Mouse (Mus musculus) heart, postnatal 0 days (tissue): ENCODE results near the gene Kdm2b. TPM values are rescaled to one million over a fixed set of nuclear protein-coding genes. Genes with fewer than 3 reads are reported as not detected.
"Not testable (repeated sequence)": the region's sequence is repeated elsewhere in the genome, so short reads cannot be mapped to it uniquely, and the experiment has no call there.

Source experiments
- ATAC-seq: fragments of 200-750 bp; cut with Nextera tagmentation; 2 replicates; pipeline ENCODE4 v1.8.0; 2017; ENCODE audit warnings: low read depth, moderate number of reproducible peaks, moderate library complexity; ENCODE audit not compliant: insufficient read depth
- DNase-seq: peaks from one replicate; pipeline ENCODE4 v3.0.0-alpha.2; 2016; ENCODE audit warnings: low spot score
- H3K27ac ChIP-seq: fragments of 300-500 bp; sonication (generic); 2 replicates; pipeline ENCODE4 v1.5.1; 2014; ENCODE audit warnings: low read depth, mild to moderate bottlenecking
- H3K27me3 ChIP-seq: fragments of 300-500 bp; sonication (generic); 2 replicates; pipeline ENCODE4 v1.6.1; 2014; ENCODE audit warnings: low read length, mixed read lengths; ENCODE audit not compliant: control insufficient read depth, insufficient read depth
- H3K36me3 ChIP-seq: fragments of 300-500 bp; sonication (generic); replicated peaks from 2 replicates; pipeline ENCODE4 v1.6.1; 2014; ENCODE audit warnings: low read length, mixed read lengths; ENCODE audit not compliant: control insufficient read depth, insufficient read depth
- H3K4me1 ChIP-seq: fragments of 300-500 bp; sonication (generic); 2 replicates; pipeline ENCODE4 v1.6.1; 2014; ENCODE audit warnings: antibody characterized with exemption; ENCODE audit not compliant: control insufficient read depth, insufficient read depth
- H3K4me2 ChIP-seq: fragments of 300-500 bp; sonication (generic); 2 replicates; pipeline ENCODE4 v1.6.1; 2014; ENCODE audit warnings: low read depth, mild to moderate bottlenecking, low read length, moderate library complexity
- H3K4me3 ChIP-seq: fragments of 300-500 bp; sonication (generic); 2 replicates; pipeline ENCODE4 v1.5.1; 2014; ENCODE audit warnings: low read depth, low read length
- H3K9ac ChIP-seq: fragments of 300-500 bp; sonication (generic); replicated peaks from 2 replicates; pipeline ENCODE4 v1.6.1; 2014; ENCODE audit warnings: low read depth, low read length, mixed read lengths
- H3K9me3 ChIP-seq: fragments of 300-500 bp; sonication (generic); replicated peaks from 2 replicates; pipeline ENCODE4 v1.6.1; 2016; ENCODE audit warnings: low read length; ENCODE audit not compliant: control insufficient read depth
- CTCF ChIP-seq: IDR thresholded peaks from 2 replicates; pipeline ENCODE4 v1.5.1; 2016; ENCODE audit warnings: antibody characterized with exemption, control low read depth, low read depth
- EP300 ChIP-seq: IDR thresholded peaks from 2 replicates; pipeline ENCODE4 v1.6.1; 2016; ENCODE audit warnings: antibody characterized with exemption, low read depth
- WGBS: fragments of 180-500 bp; shearing (Covaris S2); extraction: QIAGEN DNeasy Blood & Tissue Kit; methylation state at CpG from one replicate; pipeline ENCODE4 v1.1.7; 2014; 5-methylcytosine and 5-hydroxymethylcytosine counted together
- polyA plus RNA-seq: library from polyadenylated mRNA; unstranded; fragments of >200 nt; fragmentation: Nextera tagmentation; extraction: Ambion mirVana; gene quantifications from 2 replicates; pipeline ENCODE4 v1.2.1, GENCODE M21; 2015
- total RNA-seq: library from RNA; depleted of rRNA; stranded (reverse); fragments of >200 nt; gene quantifications from 2 replicates; pipeline ENCODE4 v1.2.3, GENCODE M21; 2014; ENCODE audit warnings: low replicate concordance

Gene Kdm2b
- total and polyA plus RNA-seq, 2 experiments from 2014 or later: 14.7 to 29.3 TPM

GRCm38 (mm10) chr5:122984483-122984882 is 5.1 kb downstream of the Kdm2b start:
- Histone ChIP-seq H3K36me3 (peaks cover 8% of the 10 kb centered on the region; the same call in 1 of the 2 replicates), H3K9me3 (no peaks in the 10 kb centered on the region), H3K9ac (no peak overlapping the region), H3K4me3 (no peak overlapping the region), H3K4me2 (no peak overlapping the region), H3K4me1 (peaks cover 16% of the 10 kb centered on the region), H3K27ac (no peak overlapping the region), H3K27me3 (no peaks in the 10 kb centered on the region)
- DNase-seq: no peak
- no peak for ATAC-seq
- 95% methylated on average over 5 of the region's 5 CpGs for WGBS
- TF ChIP-seq EP300 (no peak), CTCF (no peak)

GRCm38 (mm10) chr5:122978970-122979369 is 10.7 kb downstream of the Kdm2b start:
- Histone ChIP-seq H3K4me1 (peaks cover 12% of the 10 kb centered on the region), H3K27me3 (no peaks in the 10 kb centered on the region), H3K27ac (no peak overlapping the region), H3K9me3 (no peaks in the 10 kb centered on the region), H3K4me2 (no peak overlapping the region), H3K36me3 (peaks cover 8% of the 10 kb centered on the region; the same call in 1 of the 2 replicates), H3K4me3 (no peak overlapping the region), H3K9ac (no peak overlapping the region)
- no peak for TF ChIP-seq EP300
- no peak for TF ChIP-seq CTCF
- DNase-seq: no peak
- 24% methylated on average over 8 of the region's 8 CpGs for WGBS
- ATAC-seq: no peak

GRCm38 (mm10) chr5:122974701-122975100 is 14.9 kb downstream of the Kdm2b start:
- not testable (repeated sequence) for ATAC-seq

DNA sequence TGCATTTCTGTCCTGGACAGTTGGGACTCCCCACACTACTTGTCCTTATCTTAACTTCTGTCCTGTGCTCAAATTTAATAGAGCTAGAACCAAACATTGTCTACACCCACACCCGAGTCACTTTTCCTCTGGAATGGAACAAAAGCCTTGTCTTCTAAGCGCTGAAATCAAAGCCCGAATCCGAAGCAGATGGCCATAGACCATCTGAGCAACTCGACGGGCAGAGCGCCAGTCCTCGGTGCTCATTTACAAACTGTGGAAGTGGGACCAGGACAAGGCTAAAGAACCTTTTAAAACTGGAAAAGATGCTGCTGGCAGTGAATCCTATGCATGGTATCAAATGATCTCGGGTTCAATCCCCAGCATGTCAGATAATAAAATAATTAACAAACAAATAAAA is 17.5 kb downstream of the Kdm2b start:
- Histone ChIP-seq H3K36me3 (no peaks in the 10 kb centered on the region; the same call in 1 of the 2 replicates), H3K27ac (no peak overlapping the region), H3K9me3 (no peaks in the 10 kb centered on the region), H3K4me3 (no peak overlapping the region), H3K4me1 (no peaks in the 10 kb centered on the region), H3K9ac (no peak overlapping the region), H3K27me3 (no peaks in the 10 kb centered on the region), H3K4me2 (no peak overlapping the region)
- ATAC-seq (no peak), DNase-seq (no peak)
- TF ChIP-seq CTCF (no peak), EP300 (no peak)
- WGBS: 79% methylated on average over 9 of the region's 9 CpGs

More at GRCm38 (mm10) chr5:122974701-122975100, 14.9 kb downstream of the Kdm2b start:
- H3K9me3 ChIP-seq, H3K36me3 ChIP-seq, H3K4me3 ChIP-seq, H3K27ac ChIP-seq, H3K9ac ChIP-seq, H3K27me3 ChIP-seq, DNase-seq, H3K4me2 ChIP-seq: not testable (repeated sequence)
- 95% methylated on average over 4 of the region's 4 CpGs for WGBS
- H3K4me1 ChIP-seq: peaks cover 11% of the 10 kb centered on the region

DNA sequence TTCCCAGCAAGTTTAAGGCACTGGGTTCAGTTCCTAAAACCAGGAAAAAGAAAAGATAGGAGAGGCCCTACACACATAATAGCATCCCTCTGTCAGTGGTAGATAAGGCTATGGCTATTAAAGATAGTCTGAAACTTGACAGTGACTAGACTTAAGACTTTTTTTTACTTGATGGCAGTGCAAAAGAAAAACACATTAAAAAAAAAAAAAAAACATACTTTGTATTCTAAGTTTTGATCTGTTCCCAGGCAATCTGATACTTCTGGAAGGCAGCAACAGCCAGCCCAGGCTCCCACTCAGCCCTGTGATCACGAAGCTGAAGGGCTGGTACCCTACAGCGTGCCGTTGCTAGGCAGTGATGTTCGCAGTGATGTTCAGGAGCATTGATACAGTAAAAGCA is 18.2 kb downstream of the Kdm2b start:
- Histone ChIP-seq H3K9ac (no peak overlapping the region), H3K36me3 (no peaks in the 10 kb centered on the region), H3K27me3 (no peaks in the 10 kb centered on the region), H3K4me3 (no peak overlapping the region), H3K4me2 (no peak overlapping the region), H3K4me1 (no peaks in the 10 kb centered on the region), H3K27ac (no peak overlapping the region), H3K9me3 (no peaks in the 10 kb centered on the region)
- WGBS: 82% methylated on average over 4 of the region's 4 CpGs
- ATAC-seq (no peak), DNase-seq (no peak)
- TF ChIP-seq EP300 (no peak), CTCF (no peak)

DNA sequence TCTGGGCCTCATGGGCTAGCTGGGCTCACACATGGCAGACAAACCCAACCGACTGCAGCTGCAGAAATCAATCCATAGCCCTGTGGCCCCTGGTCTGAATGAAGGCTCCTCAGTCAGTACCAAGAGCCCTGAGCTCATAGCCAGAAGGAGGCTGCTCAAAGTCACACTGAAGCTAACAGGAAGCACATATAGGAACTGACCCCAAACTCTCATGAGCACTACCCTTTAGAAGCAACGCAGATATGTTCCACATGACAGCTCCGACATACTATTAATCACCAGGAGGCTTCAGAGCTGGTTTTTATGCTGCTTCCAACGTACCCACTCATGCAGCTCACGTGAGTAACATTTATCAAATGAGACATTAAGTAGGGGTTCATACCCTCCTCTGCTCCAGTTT is 19.6 kb downstream of the Kdm2b start:
- TF ChIP-seq CTCF: no peak
- ATAC-seq: no peak
- 82% methylated on average over 5 of the region's 5 CpGs for WGBS

More for the DNA sequence above, 19.6 kb downstream of the Kdm2b start:
- Histone ChIP-seq H3K4me3 (no peak overlapping the region), H3K36me3 (no peaks in the 10 kb centered on the region), H3K4me2 (no peak overlapping the region), H3K9me3 (no peaks in the 10 kb centered on the region), H3K9ac (no peak overlapping the region), H3K27ac (no peak overlapping the region), H3K4me1 (no peaks in the 10 kb centered on the region), H3K27me3 (no peaks in the 10 kb centered on the region)
- DNase-seq: no peak
